11 mouse cellular contexts compared by ENCODE assay signal in genomic region chr11:117254161-117255107, GRCm38 (mm10). TPM values are rescaled to one million over a fixed set of nuclear protein-coding genes. Genes with fewer than 3 reads are reported as not detected.
DNase-seq lines count a peak whose midpoint lies in the region; ATAC-seq and TF ChIP-seq lines count a peak whose summit lies in the region.
"Had no signal": no experiment of that assay in that cellular context is flagged by ENCODE, and none has a peak within 500 bp of the region (broad histone marks: within the 10 kb centered on the region; RNA-seq: fewer than 3 reads in every experiment).

No protein-coding gene starts in this region.

- WGBS in kidney, embryonic 15.5 days = 59% methylated on average over 18 of the region's 18 CpGs
- 61% methylated on average over 18 of the region's 18 CpGs for WGBS in embryonic facial prominence, embryonic 14.5 days
- 56% methylated on average over 18 of the region's 18 CpGs for WGBS in stomach, postnatal 0 days

- H3K4me3 ChIP-seq in kidney, embryonic 15.5 days (replicated peaks) = no peak overlapping the region
- H3K4me3 ChIP-seq in embryonic facial prominence, embryonic 14.5 days (ENCODE audit: low read depth, low read length) = no peak overlapping the region
- no peak overlapping the region for H3K4me3 ChIP-seq in stomach, postnatal 0 days (ENCODE audit: low read depth, low read length)
- H3K4me3 ChIP-seq: heart, adult 2 months; midbrain, embryonic 13.5 days had no signal

- H3K27me3 ChIP-seq in kidney, embryonic 15.5 days = no peaks in the 10 kb centered on the region
- no peaks in the 10 kb centered on the region for H3K27me3 ChIP-seq in embryonic facial prominence, embryonic 14.5 days (replicated peaks; ENCODE audit: control insufficient read depth, insufficient read depth, low read length)
- no peaks in the 10 kb centered on the region for H3K27me3 ChIP-seq in stomach, postnatal 0 days (ENCODE audit: control insufficient read depth, insufficient read depth, low read length)
- H3K27me3 ChIP-seq: midbrain, embryonic 13.5 days had no signal

- peaks cover 62% of the 10 kb centered on the region for H3K4me1 ChIP-seq in kidney, embryonic 15.5 days
- H3K4me1 ChIP-seq in embryonic facial prominence, embryonic 14.5 days (ENCODE audit: control insufficient read depth, insufficient read depth, low read length) = peaks cover 4% of the 10 kb centered on the region; the same call in 1 of the 2 replicates
- no peaks in the 10 kb centered on the region; the same call in none of the 2 replicates for H3K4me1 ChIP-seq in stomach, postnatal 0 days (replicated peaks; ENCODE audit: control insufficient read depth, insufficient read depth)

- no peak overlapping the region for H3K9ac ChIP-seq in kidney, embryonic 15.5 days
- no peak overlapping the region for H3K9ac ChIP-seq in embryonic facial prominence, embryonic 14.5 days (ENCODE audit: low read depth, low read length)
- H3K9ac ChIP-seq in stomach, postnatal 0 days (ENCODE audit: low read length) = no peak overlapping the region
- H3K9ac ChIP-seq: liver, embryonic 14.5 days; midbrain, embryonic 13.5 days had no signal

- no peaks in the 10 kb centered on the region for H3K9me3 ChIP-seq in kidney, embryonic 15.5 days (replicated peaks)
- H3K9me3 ChIP-seq in embryonic facial prominence, embryonic 14.5 days (ENCODE audit: control insufficient read depth, low read length) = no peaks in the 10 kb centered on the region
- H3K9me3 ChIP-seq in stomach, postnatal 0 days (ENCODE audit: control insufficient read depth, low read length) = no peaks in the 10 kb centered on the region
- H3K9me3 ChIP-seq: midbrain, embryonic 13.5 days had no signal

- TF ChIP-seq EP300 in stomach, postnatal 0 days (optimal IDR thresholded peaks at IDR 0.05) = no peak

- peak overlapping the region; percentile 15 for H3K27ac ChIP-seq in kidney, embryonic 15.5 days
- no peak overlapping the region for H3K27ac ChIP-seq in embryonic facial prominence, embryonic 14.5 days (replicated peaks; ENCODE audit: low read depth, low read length)
- H3K27ac ChIP-seq in stomach, postnatal 0 days (replicated peaks) = no peak overlapping the region
- H3K27ac ChIP-seq: heart, adult 2 months; liver, embryonic 14.5 days; midbrain, embryonic 13.5 days had no signal

- no peak for DNase-seq in kidney, postnatal 25 days
- DNase-seq in right cerebral cortex, postnatal 14 days = peak; percentile 67
- no peak for DNase-seq in right cerebral cortex, adult 18-20 months
- DNase-seq in embryonic facial prominence, embryonic 14.5 days (ENCODE audit: low spot score) = peak; percentile 80
- DNase-seq in stomach, postnatal 0 days (ENCODE audit: low spot score) = no peak
- DNase-seq in urinary bladder, postnatal 25 days (ENCODE audit: low spot score) = no peak
- DNase-seq: heart, adult 2 months; layer of hippocampus, postnatal 36 days had no signal

- no peak overlapping the region for H3K4me2 ChIP-seq in kidney, embryonic 15.5 days
- H3K4me2 ChIP-seq in embryonic facial prominence, embryonic 14.5 days (ENCODE audit: low read depth, low read length) = no peak overlapping the region
- H3K4me2 ChIP-seq in stomach, postnatal 0 days (replicated peaks; ENCODE audit: low read depth) = no peak overlapping the region
- H3K4me2 ChIP-seq: midbrain, embryonic 13.5 days had no signal

- H3K36me3 ChIP-seq in kidney, embryonic 15.5 days = no peaks in the 10 kb centered on the region
- H3K36me3 ChIP-seq in embryonic facial prominence, embryonic 14.5 days (ENCODE audit: control insufficient read depth, insufficient read depth, low read length) = no peaks in the 10 kb centered on the region
- H3K36me3 ChIP-seq in stomach, postnatal 0 days (ENCODE audit: control insufficient read depth, insufficient read depth, low read length) = no peaks in the 10 kb centered on the region
- H3K36me3 ChIP-seq: midbrain, embryonic 13.5 days had no signal

- TF ChIP-seq CTCF in stomach, postnatal 0 days (IDR thresholded peaks at IDR 0.05; ENCODE audit: low read depth) = peak; percentile 25; the same call in 1 of the 2 replicates

- no peak for ATAC-seq in kidney, embryonic 15.5 days (replicated peaks; ENCODE audit: low FRiP score)
- peak; percentile 45; the same call in 1 of the 2 replicates for ATAC-seq in embryonic facial prominence, embryonic 14.5 days (ENCODE audit: low read depth)
- 0 out of 2 replicates have a peak, but pooled peaks have one; percentile 28 for ATAC-seq in stomach, postnatal 0 days (ENCODE audit: low FRiP score, low TSS enrichment)
- ATAC-seq: midbrain, embryonic 13.5 days had no signal

RNA-seq across cellular contexts. Expression of gene Sept9, which starts 55.0 kb away (rescaled TPM):
- polyA plus RNA-seq in kidney, embryonic 15.5 days (2015; fragmentation: Nextera tagmentation; extraction: Ambion mirVana) = 120 and 126 TPM in 2 replicates
- polyA plus RNA-seq in embryonic facial prominence, embryonic 14.5 days (2014; fragmentation: Nextera tagmentation; extraction: Ambion mirVana) = 115 and 138 TPM in 2 replicates
- 42.9 and 46.2 TPM in 2 replicates for polyA plus RNA-seq in stomach, postnatal 0 days (2015; fragmentation: Nextera tagmentation; extraction: Ambion mirVana)

Comparison
In these comparisons a context has a peak if more than half of its experiments do, and no peak if none do; other contexts are left out.
1. DNase-seq: peak in right cerebral cortex, postnatal 14 days (single experiment) and embryonic facial prominence, embryonic 14.5 days (single experiment); none in kidney, postnatal 25 days (0 of 2), right cerebral cortex, adult 18-20 months (single experiment), stomach, postnatal 0 days (single experiment) and urinary bladder, postnatal 25 days (single experiment).